Mouse (Mus musculus) adrenal gland (tissue): Measurements from ENCODE around the gene Eif3b.
"Not testable (repeated sequence)": the region's sequence is repeated elsewhere in the genome, so short reads cannot be mapped to it uniquely, and the experiment has no call there.

Source experiments
- intact Hi-C: fragments of 180-260 bp; cut with DNase I; formaldehyde crosslinking; loops from one replicate; pipeline ENCODE4 v1.15.1; 2025
- microRNA-seq, 2 experiments: library from miRNA; unstranded; fragments of <30 nt; microRNA quantifications; one replicate each; pipeline ENCODE4; 2019

Eif3b gene

DNA sequence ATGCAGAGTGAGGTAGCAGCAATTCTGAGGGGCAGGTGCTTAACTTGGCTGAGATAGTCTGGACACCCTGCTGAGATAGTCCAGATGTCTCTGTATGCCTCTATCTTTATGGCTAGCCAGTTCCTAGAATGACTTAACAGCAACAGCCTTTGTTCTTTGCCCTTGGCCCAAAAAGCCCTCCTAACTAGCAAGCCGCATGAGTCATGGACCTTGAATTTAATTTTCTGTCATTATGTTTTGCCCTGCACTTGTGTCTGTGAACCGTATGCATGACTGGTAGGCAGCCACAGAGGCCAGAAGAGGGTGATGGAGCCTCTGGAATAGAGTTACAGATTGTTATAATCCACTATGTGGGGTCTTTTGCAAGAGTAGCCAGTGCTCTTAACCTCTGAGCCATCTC is 44.0 kb downstream of the Eif3b start:
- intact Hi-C loops: not testable (repeated sequence)

DNA sequence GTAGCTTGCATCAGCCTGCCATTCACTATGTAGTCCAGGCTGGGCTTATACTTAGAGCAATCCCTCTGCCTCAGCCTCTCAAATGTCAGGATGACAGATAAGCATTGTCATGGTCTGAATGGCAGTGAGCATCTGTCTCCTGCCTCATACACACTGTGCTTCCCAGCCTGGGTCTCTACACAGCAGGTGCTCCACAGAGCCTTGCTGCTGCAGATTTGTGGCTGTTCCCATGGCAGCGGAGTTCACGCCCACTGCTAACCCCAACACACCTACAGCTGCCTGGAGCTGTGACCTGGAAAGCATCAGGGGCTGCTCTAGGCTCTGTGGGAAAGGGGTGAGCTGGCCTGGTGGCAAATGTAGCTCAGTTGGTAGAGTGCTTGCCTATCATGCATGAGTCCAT is 45.8 kb downstream of the Eif3b start:
- intact Hi-C loops: no loop called here

DNA sequence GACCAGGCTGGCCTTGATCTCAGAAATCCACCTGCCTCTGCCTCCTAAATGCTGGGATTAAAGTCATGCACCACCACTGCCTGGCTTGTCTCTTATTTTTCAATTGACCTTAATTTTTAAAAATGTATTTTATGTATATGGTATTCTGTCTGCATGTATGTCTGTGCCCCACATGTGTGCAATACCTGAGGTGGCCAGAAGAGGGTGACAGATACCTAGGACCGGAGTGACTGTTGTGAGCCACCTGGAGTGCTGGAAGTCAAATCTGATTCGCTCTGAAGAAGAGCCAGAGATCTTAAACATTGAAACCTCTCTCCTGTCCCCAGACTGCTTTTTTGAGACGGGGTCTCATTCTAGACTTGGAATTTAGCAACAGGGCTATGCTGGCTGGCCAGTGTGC is 53.2 kb downstream of the Eif3b start:
- intact Hi-C loops: no loop called here

DNA sequence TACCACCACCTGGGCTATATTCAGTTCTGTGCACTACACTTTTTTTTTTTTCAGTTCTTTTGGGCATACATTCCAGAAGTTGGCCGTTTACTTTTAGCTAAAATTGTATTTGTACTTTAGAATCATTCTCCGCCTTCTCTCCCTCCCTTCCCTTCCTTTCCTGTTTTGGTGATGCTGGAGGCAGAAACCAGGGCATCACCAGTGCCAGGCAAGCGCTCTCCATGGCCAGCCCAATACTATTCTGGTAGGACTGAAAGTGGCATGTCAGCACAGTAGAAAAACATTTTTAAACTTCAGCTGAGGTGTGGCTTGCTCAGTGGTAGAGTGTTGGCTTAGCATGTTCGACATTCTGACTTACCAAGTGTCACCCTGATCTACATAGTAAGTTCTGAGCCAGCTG is 62.3 kb downstream of the Eif3b start:
- intact Hi-C loops: no loop called here

DNA sequence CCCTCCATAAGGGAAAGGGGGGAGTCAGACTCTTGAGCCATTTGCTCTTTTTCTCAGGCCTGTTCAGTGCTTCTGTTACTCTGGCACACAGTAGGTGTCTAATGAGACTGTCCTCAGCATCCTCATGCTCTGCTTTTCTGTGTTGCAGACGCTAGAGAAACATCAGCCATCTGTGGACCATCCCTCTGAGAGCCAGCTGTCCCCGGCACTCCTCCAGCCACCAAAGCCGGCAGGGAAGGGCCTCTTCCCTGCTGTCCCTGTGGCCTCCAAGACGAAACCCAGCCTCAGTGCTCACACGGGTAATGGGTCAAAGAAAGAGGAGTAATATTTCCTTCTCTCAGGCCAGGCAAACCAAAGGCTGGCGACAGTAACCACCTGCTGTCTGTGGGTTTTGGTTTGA is 72.0 kb downstream of the Eif3b start:
- intact Hi-C loops: no loop called here

DNA sequence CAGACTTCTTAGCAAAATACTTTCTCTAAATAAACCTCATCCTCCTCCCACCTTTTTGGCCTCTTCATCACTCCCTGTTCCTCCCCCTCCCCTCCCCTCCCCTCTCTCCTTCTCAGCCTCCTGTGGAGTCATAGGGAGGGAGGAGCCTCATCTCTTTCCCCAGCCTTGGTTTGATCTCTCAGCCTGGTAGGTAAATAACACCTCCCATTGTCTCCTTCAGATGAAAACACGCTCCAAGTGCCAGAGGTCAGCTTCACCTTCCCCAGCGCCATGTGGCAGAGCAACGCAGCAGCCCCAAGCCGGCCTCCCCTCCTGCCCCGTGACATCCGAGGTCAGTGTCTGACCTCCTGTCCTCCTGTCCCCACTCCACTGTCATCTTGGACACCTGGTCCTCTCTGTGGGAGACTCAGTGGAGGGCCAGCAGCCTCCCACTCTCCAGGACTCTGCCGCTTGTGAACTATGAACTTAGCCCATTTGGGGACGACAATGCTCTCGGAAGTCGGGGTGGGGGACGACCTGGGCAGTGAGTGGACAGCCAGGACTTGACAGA is 73.6 kb downstream of the Eif3b start:
- intact Hi-C loops: no loop called here

Small RNA genes lying within 50 kb of the gene (microRNA-seq; reads per million reads assigned to microRNA genes)
- 0 reads per million in 2 experiments for gene Mir7038
